Mouse (Mus musculus) MEL (cell line): ENCODE results near the gene Vps4b. TPM values are rescaled to one million over a fixed set of nuclear protein-coding genes. Genes with fewer than 3 reads are reported as not detected.

Source experiments
- DNase-seq: peaks from one replicate; pipeline ENCODE4 v3.0.0; 2011; ENCODE audit warnings: low read depth, low spot score
- H3K27ac ChIP-seq: 2 replicates; pipeline ENCODE4 v1.5.1; 2012; ENCODE audit warnings: low read depth, mild to moderate bottlenecking, control low read depth, low read length, moderate library complexity; ENCODE audit not compliant: control insufficient read depth
- H3K27me3 ChIP-seq, 2 experiments: fragments of 150-350 bp in 1 of 2; sonication (generic) in 1 of 2; 2 replicates each; pipeline ENCODE4 v1.6.1; 2012; ENCODE audit warnings: low read length in 2 of 2, mild to moderate bottlenecking in 2 of 2, improper control_type of control experiment in 1 of 2, moderate library complexity in 1 of 2; ENCODE audit not compliant: insufficient read depth in 2 of 2, control insufficient read depth in 1 of 2
- H3K36me3 ChIP-seq, 2 experiments: 2 replicates each; pipeline ENCODE4 v1.6.1; 2012 to 2014; ENCODE audit warnings: low read length in 2 of 2, improper control_type of control experiment in 1 of 2, inconsistent platforms in 1 of 2, mild to moderate bottlenecking in 1 of 2; ENCODE audit not compliant: insufficient read depth in 2 of 2, control insufficient read depth in 1 of 2
- H3K4me1 ChIP-seq, 2 experiments: fragments of 150-350 bp in 1 of 2; sonication (generic) in 1 of 2; 2 replicates each; pipeline ENCODE4 v1.6.1; 2012; ENCODE audit warnings: low read length in 2 of 2, improper control_type of control experiment in 1 of 2, mild to moderate bottlenecking in 1 of 2; ENCODE audit not compliant: insufficient read depth in 2 of 2, control insufficient read depth in 1 of 2
- H3K4me3 ChIP-seq, 2 experiments: fragments of 150-350 bp in 1 of 2; sonication (generic) in 1 of 2; 2 replicates each; pipeline ENCODE4 v1.5.1; 2012; ENCODE audit warnings: low read depth in 2 of 2, low read length in 2 of 2, mild to moderate bottlenecking in 2 of 2, moderate library complexity in 2 of 2, control low read depth in 1 of 2, improper control_type of control experiment in 1 of 2; ENCODE audit not compliant: control insufficient read depth in 1 of 2, insufficient read depth in 1 of 2
- H3K79me2 ChIP-seq: 2 replicates; pipeline ENCODE4 v1.6.1; 2012; ENCODE audit warnings: mild to moderate bottlenecking, low read length, moderate library complexity; ENCODE audit not compliant: control insufficient read depth, poor library complexity, insufficient read depth
- H3K9ac ChIP-seq: 2 replicates; pipeline ENCODE4 v1.6.1; 2012; ENCODE audit warnings: low read depth, mild to moderate bottlenecking, control low read depth, low read length, moderate library complexity; ENCODE audit not compliant: control insufficient read depth, poor library complexity, severe bottlenecking
- H3K9me3 ChIP-seq: fragments of 150-350 bp; sonication (generic); replicated peaks from 2 replicates; pipeline ENCODE4 v1.6.1; 2012; ENCODE audit warnings: mild to moderate bottlenecking, low read length, improper control_type of control experiment, moderate library complexity; ENCODE audit not compliant: insufficient read depth
- CTCF ChIP-seq, 3 experiments: IDR thresholded peaks in 2 of 3; conservative IDR thresholded peaks in 1 of 3; 2 replicates each; pipeline ENCODE4 v1.5.1; 2011 to 2012; ENCODE audit warnings: low read length in 3 of 3, low read depth in 2 of 3, mild to moderate bottlenecking in 2 of 3, improper control_type of control experiment in 1 of 3, inconsistent platforms in 1 of 3, mixed read lengths in 1 of 3, moderate library complexity in 1 of 3; ENCODE audit not compliant: control insufficient read depth in 1 of 3, insufficient read depth in 1 of 3, poor library complexity in 1 of 3, severe bottlenecking in 1 of 3
- MAX ChIP-seq: IDR thresholded peaks from 2 replicates; pipeline ENCODE4 v1.6.1; 2011; ENCODE audit warnings: low read length, improper control_type of control experiment
- MAZ ChIP-seq: IDR thresholded peaks from 2 replicates; pipeline ENCODE4 v1.6.1; 2012; ENCODE audit warnings: low read depth, mild to moderate bottlenecking, inconsistent platforms, low read length, improper control_type of control experiment
- POLR2A ChIP-seq, 2 experiments: IDR thresholded peaks; 2 replicates each; pipeline ENCODE4 v1.6.1; 2011 to 2012; ENCODE audit warnings: low read length in 2 of 2, mild to moderate bottlenecking in 2 of 2, control low read depth in 1 of 2, improper control_type of control experiment in 1 of 2, low read depth in 1 of 2, moderate library complexity in 1 of 2; ENCODE audit not compliant: control insufficient read depth in 1 of 2, insufficient read depth in 1 of 2, poor library complexity in 1 of 2
- POLR2AphosphoS5 ChIP-seq: IDR thresholded peaks from 2 replicates; pipeline ENCODE4 v1.6.1; 2012; ENCODE audit warnings: low read depth, borderline replicate concordance, mild to moderate bottlenecking, inconsistent platforms, low read length, moderate library complexity, mixed read lengths
- RCOR1 ChIP-seq: IDR thresholded peaks from 2 replicates; pipeline ENCODE4 v1.6.1; 2012; ENCODE audit warnings: low read depth, mild to moderate bottlenecking, inconsistent platforms, low read length, improper control_type of control experiment
- TAL1 ChIP-seq: IDR thresholded peaks from 2 replicates; pipeline ENCODE4 v1.6.1; 2012; ENCODE audit warnings: mild to moderate bottlenecking, inconsistent platforms, low read length, moderate library complexity, mixed read lengths
- TBP ChIP-seq: IDR thresholded peaks from 2 replicates; pipeline ENCODE4 v1.8.0; 2011; ENCODE audit warnings: low read depth, low read length, improper control_type of control experiment
- ZC3H11A ChIP-seq: IDR thresholded peaks from 2 replicates; pipeline ENCODE4 v1.6.1; 2012; ENCODE audit warnings: low read depth, mild to moderate bottlenecking, inconsistent platforms, low read length, improper control_type of control experiment
- ZNF384 ChIP-seq: IDR thresholded peaks from 2 replicates; pipeline ENCODE4 v1.6.1; 2012; ENCODE audit warnings: low read depth, mild to moderate bottlenecking, inconsistent platforms, low read length, improper control_type of control experiment
- polyA plus RNA-seq, 2 experiments: library from polyadenylated mRNA; stranded (reverse) in 1 of 2; unstranded in 1 of 2; fragments of >175 nt in 1 of 2; fragments of >200 nt in 1 of 2; gene quantifications; 2 replicates each; pipeline versions ENCODE4 v1.2.1 to v1.2.4; 2012; ENCODE audit warnings: low replicate concordance in 2 of 2, low read depth in 1 of 2; ENCODE audit not compliant: insufficient read length in 2 of 2, insufficient read depth in 1 of 2, missing spikeins in 1 of 2
- total RNA-seq: library from RNA; depleted of rRNA; stranded (reverse); fragments of 300-350 nt; gene quantifications from 2 replicates; pipeline ENCODE4 v1.2.3, GENCODE M21; 2012

Gene Vps4b
- total and polyA plus RNA-seq, 3 experiments = 43.9 to 91.1 (median 80.4) TPM

- TF ChIP-seq CTCF (IDR thresholded peaks at IDR 0.05 in 2 of 3, conservative IDR thresholded peaks at IDR 0.05 in 1 of 3; ENCODE audit: control insufficient read depth in 1 of 3, insufficient read depth in 1 of 3, low read depth in 2 of 3, low read length in 3 of 3, poor library complexity in 1 of 3, severe bottlenecking in 1 of 3) (peak in 2 of 3 experiments; percentile 70 to 84; a peak in 4 of 6 replicates), POLR2A (IDR thresholded peaks at IDR 0.05; ENCODE audit: control insufficient read depth in 1 of 2, insufficient read depth in 1 of 2, low read depth in 1 of 2, low read length in 2 of 2, poor library complexity in 1 of 2) (no peak)
- Histone ChIP-seq H3K27me3 (no peaks in the 10 kb centered on the region), H3K36me3 (peaks cover 0 to 17% of the 10 kb centered on the region in 2 experiments; a peak in 2 of 4 replicates), H3K27ac (no peak overlapping the region), H3K79me2 (peaks cover 20% of the 10 kb centered on the region), H3K9me3 (no peaks in the 10 kb centered on the region), H3K9ac (no peak overlapping the region), H3K4me3 (no peak overlapping the region), H3K4me1 (peaks cover 2 to 12% of the 10 kb centered on the region in 2 experiments; a peak in 3 of 4 replicates)
- peak; percentile 83 for DNase-seq
Measured at GRCm38 (mm10) chr1:106717071-106717601, 79.4 kb downstream of the Vps4b start.

- TF ChIP-seq ZC3H11A (no peak), POLR2A (IDR thresholded peaks at IDR 0.05; ENCODE audit: control insufficient read depth in 1 of 2, insufficient read depth in 1 of 2, low read depth in 1 of 2, low read length in 2 of 2, poor library complexity in 1 of 2) (0 out of 4 replicates have a peak, but pooled peaks of 1 of the 2 experiments have one; percentile 39), TBP (0 out of 2 replicates have a peak, but pooled peaks have one; percentile 9), MAX (no peak), RCOR1 (no peak), POLR2AphosphoS5 (peak; percentile 100)
- Histone ChIP-seq H3K4me3 (0 out of 4 replicates have a peak overlapping the region, but pooled peaks of 1 of the 2 experiments have one; percentile 3), H3K9me3 (no peaks in the 10 kb centered on the region), H3K36me3 (peaks cover 0 to 17% of the 10 kb centered on the region in 2 experiments; a peak in 2 of 4 replicates), H3K27me3 (no peaks in the 10 kb centered on the region), H3K27ac (peak overlapping the region; percentile 30), H3K79me2 (peaks cover 29% of the 10 kb centered on the region), H3K4me1 (peaks cover 2 to 12% of the 10 kb centered on the region in 2 experiments; a peak in 3 of 4 replicates), H3K9ac (peak overlapping the region; percentile 2; the same call in 1 of the 2 replicates)
- peak; percentile 73 for DNase-seq
Measured at GRCm38 (mm10) chr1:106716141-106716540, 80.4 kb downstream of the Vps4b start.

DNA sequence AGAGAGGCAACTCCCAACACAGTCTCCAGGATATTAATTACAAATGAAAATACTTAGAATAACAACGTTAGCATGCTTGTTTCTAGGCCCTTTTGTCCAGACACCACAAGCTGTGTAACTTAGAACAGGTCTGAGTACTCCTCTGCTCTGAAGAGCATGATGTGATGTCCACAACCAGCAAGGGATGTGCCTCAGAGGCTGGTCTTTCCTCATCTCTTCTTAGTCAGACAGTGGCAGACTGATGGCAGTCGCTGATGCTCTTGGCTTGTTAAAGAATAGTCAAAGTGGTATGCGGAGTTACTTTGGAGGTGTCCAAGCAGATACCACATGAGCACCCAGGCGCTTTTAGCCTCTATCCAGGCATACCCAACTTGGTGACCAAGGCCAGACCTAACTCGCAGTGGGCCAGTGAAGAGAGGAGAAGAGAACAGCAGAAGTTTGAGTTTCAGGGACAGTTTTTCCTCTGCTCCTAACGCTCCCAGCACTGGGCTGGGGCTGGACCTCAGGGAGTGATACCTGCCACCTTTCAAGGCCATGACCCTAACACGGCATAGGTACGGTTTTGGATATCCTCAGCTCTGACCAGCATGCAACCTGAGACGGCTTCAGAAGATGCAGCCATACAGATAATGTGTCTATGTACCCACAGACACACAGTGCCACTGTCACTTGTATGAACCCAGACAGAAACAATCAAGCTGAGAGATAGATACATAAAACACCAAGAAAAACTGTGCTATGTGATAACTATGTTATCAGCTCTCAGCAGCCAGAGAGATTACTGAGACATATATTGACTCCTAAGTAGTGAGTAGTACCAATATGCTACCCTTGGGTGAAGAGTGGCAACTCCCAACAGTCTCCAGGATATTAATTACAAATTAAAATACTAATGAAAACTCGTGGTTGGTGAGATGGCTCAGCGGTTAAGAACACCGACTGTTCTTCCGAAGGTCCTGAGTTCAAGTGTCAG is 81.1 kb downstream of the Vps4b start:
- Histone ChIP-seq H3K36me3 (peaks cover 0 to 20% of the 10 kb centered on the region in 2 experiments; a peak in 2 of 4 replicates), H3K9me3 (no peaks in the 10 kb centered on the region), H3K79me2 (peaks cover 31% of the 10 kb centered on the region), H3K4me1 (peaks cover 7 to 12% of the 10 kb centered on the region in 2 experiments), H3K27me3 (no peaks in the 10 kb centered on the region), H3K4me3 (peak overlapping the region in 1 of 2 experiments; percentile 14; a peak in 2 of 4 replicates), H3K9ac (peak overlapping the region; percentile 75), H3K27ac (peak overlapping the region; percentile 94)
- peak; percentile 91 for DNase-seq
- TF ChIP-seq ZNF384 = no peak
- TF ChIP-seq POLR2A (IDR thresholded peaks at IDR 0.05; ENCODE audit: control insufficient read depth in 1 of 2, insufficient read depth in 1 of 2, low read depth in 1 of 2, low read length in 2 of 2, poor library complexity in 1 of 2) = peak; percentile 76 to 85; a peak in 3 of 4 replicates
- peak; percentile 97 for TF ChIP-seq POLR2AphosphoS5
- TF ChIP-seq TAL1 = peak; percentile 50; the same call in 1 of the 2 replicates
- TF ChIP-seq TBP = peak; percentile 37
- no peak for TF ChIP-seq MAZ
- TF ChIP-seq, all 39 proteins: peak for 4
